Comparison of ENCODE assay signal across 22 mouse cellular contexts in the genomic region with DNA sequence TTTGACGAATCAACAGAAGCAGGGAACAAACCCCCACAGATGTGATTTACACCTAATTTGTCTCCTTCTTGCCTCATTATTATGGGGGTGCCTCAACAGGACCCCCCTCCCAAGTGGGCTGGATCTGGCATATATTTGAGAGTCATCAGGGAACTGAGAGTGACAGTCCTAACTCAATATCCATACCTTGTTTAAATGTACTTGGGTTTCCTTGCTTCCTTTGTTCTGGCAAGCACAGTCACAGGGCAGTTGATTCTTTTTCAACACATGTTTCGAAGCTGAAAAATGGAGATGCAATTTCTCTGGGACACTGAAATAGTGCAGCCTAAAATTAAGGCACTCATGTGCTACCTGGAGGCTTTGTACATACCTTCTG.
DNase-seq lines count a peak whose midpoint lies in the region; ATAC-seq and TF ChIP-seq lines count a peak whose summit lies in the region.
"Had no signal": no experiment of that assay in that cellular context is flagged by ENCODE, and none has a peak within 500 bp of the region (broad histone marks: within the 10 kb centered on the region; RNA-seq: fewer than 3 reads in every experiment).

No protein-coding gene starts in this region.

- no peaks in the 10 kb centered on the region for H3K4me1 ChIP-seq in heart, embryonic 13.5 days
- H3K4me1 ChIP-seq in limb, embryonic 10.5 days, result peaks cover 8% of the 10 kb centered on the region
- peaks cover 12% of the 10 kb centered on the region for H3K4me1 ChIP-seq in midbrain, embryonic 15.5 days
- H3K4me1 ChIP-seq: intestine, embryonic 15.5 days; limb, embryonic 13.5 days; liver, embryonic 13.5 days; stomach, embryonic 15.5 days had no signal

- no peak for ATAC-seq in heart, embryonic 13.5 days (ENCODE audit: extremely low read depth, insufficient number of reproducible peaks, low FRiP score, low TSS enrichment)
- peak; percentile 61; the same call in 1 of the 2 replicates for ATAC-seq in midbrain, embryonic 15.5 days (replicated peaks)
- ATAC-seq in granulocyte monocyte progenitor cell, adult 5-6 weeks (replicated peaks; ENCODE audit: poor library complexity, severe bottlenecking), result no peak
- ATAC-seq: hindbrain, embryonic 16.5 days; intestine, embryonic 15.5 days had no signal

- H3K27ac ChIP-seq in heart, embryonic 13.5 days (replicated peaks), result no peak overlapping the region
- H3K27ac ChIP-seq in limb, embryonic 10.5 days, result peak overlapping the region; percentile 53; the same call in 1 of the 2 replicates
- H3K27ac ChIP-seq in midbrain, embryonic 15.5 days, result peak overlapping the region; percentile 68
- H3K27ac ChIP-seq: intestine, embryonic 15.5 days; limb, embryonic 13.5 days; liver, embryonic 13.5 days; stomach, embryonic 15.5 days had no signal

- no peaks in the 10 kb centered on the region for H3K9me3 ChIP-seq in heart, embryonic 13.5 days
- no peaks in the 10 kb centered on the region for H3K9me3 ChIP-seq in limb, embryonic 10.5 days (replicated peaks)
- H3K9me3 ChIP-seq in midbrain, embryonic 15.5 days, result no peaks in the 10 kb centered on the region
- H3K9me3 ChIP-seq: intestine, embryonic 15.5 days; limb, embryonic 13.5 days; liver, embryonic 13.5 days; stomach, embryonic 15.5 days had no signal

- no peak for TF ChIP-seq CTCF in brain, embryonic 14.5 days (IDR thresholded peaks at IDR 0.05; ENCODE audit: borderline replicate concordance, extremely low read depth, insufficient read depth, insufficient read length)

- H3K27me3 ChIP-seq in heart, embryonic 13.5 days (replicated peaks), result no peaks in the 10 kb centered on the region
- H3K27me3 ChIP-seq in limb, embryonic 10.5 days (ENCODE audit: low read depth, poor library complexity, severe bottlenecking), result no peaks in the 10 kb centered on the region
- no peaks in the 10 kb centered on the region for H3K27me3 ChIP-seq in midbrain, embryonic 15.5 days (replicated peaks)
- H3K27me3 ChIP-seq: intestine, embryonic 15.5 days; limb, embryonic 13.5 days; liver, embryonic 13.5 days; stomach, embryonic 15.5 days had no signal

- no peak for DNase-seq in heart, postnatal 14 days
- DNase-seq in brain, embryonic 14.5 days (ENCODE audit: low read depth), result peak; percentile 35
- no peak for DNase-seq in limb, embryonic 10.5 days (ENCODE audit: low spot score)
- DNase-seq in kidney, adult 11 months, result no peak
- DNase-seq: adrenal gland, adult 8-10 months; cerebellum, adult 2 months; cerebellum, postnatal 25 days; kidney, adult 9 months; kidney, postnatal 14 days; layer of hippocampus, postnatal 36 days; liver, embryonic 13.5 days; lung, adult 2 months; lung, postnatal 36 days; thymus, postnatal 25 days had no signal

- H3K4me3 ChIP-seq in heart, embryonic 13.5 days, result no peak overlapping the region
- H3K4me3 ChIP-seq in limb, embryonic 10.5 days, result no peak overlapping the region
- H3K4me3 ChIP-seq in midbrain, embryonic 15.5 days, result no peak overlapping the region
- H3K4me3 ChIP-seq: intestine, embryonic 15.5 days; limb, embryonic 13.5 days; liver, embryonic 13.5 days; myocyte; stomach, embryonic 15.5 days had no signal

- 0 out of 2 replicates have a peak overlapping the region, but pooled peaks have one; percentile 8 for H3K4me2 ChIP-seq in heart, embryonic 13.5 days
- no peak overlapping the region for H3K4me2 ChIP-seq in midbrain, embryonic 15.5 days
- H3K4me2 ChIP-seq: intestine, embryonic 15.5 days; limb, embryonic 13.5 days; liver, embryonic 13.5 days; stomach, embryonic 15.5 days had no signal

- 59% methylated on average over 2 of the region's 2 CpGs for WGBS in heart, embryonic 13.5 days
- WGBS in limb, embryonic 10.5 days, result 68% methylated on average over 2 of the region's 2 CpGs
- 61% methylated on average over 2 of the region's 2 CpGs for WGBS in midbrain, embryonic 15.5 days

- intact Hi-C loops in heart, postnatal 14 days (cut with DNase I), result no loop called here

- no peak overlapping the region for H3K9ac ChIP-seq in heart, embryonic 13.5 days
- H3K9ac ChIP-seq in midbrain, embryonic 15.5 days, result no peak overlapping the region
- H3K9ac ChIP-seq: intestine, embryonic 15.5 days; limb, embryonic 13.5 days; liver, embryonic 13.5 days; stomach, embryonic 15.5 days had no signal

- no peak for TF ChIP-seq POLR2A in brain, embryonic 14.5 days (IDR thresholded peaks at IDR 0.05; ENCODE audit: borderline replicate concordance, extremely low read depth, insufficient read depth, insufficient read length, poor library complexity, severe bottlenecking)

- H3K36me3 ChIP-seq in heart, embryonic 13.5 days, result no peaks in the 10 kb centered on the region
- no peaks in the 10 kb centered on the region for H3K36me3 ChIP-seq in limb, embryonic 10.5 days
- H3K36me3 ChIP-seq in midbrain, embryonic 15.5 days (replicated peaks), result no peaks in the 10 kb centered on the region
- H3K36me3 ChIP-seq: intestine, embryonic 15.5 days; limb, embryonic 13.5 days; liver, embryonic 13.5 days; stomach, embryonic 15.5 days had no signal
